Mouse (Mus musculus) limb, embryonic 11.5 days (tissue): ENCODE results near the gene Spaca4. TPM values are rescaled to one million over a fixed set of nuclear protein-coding genes. Genes with fewer than 3 reads are reported as not detected.

Experiments used
- ATAC-seq: fragments of 200-750 bp; cut with Nextera tagmentation; 2 replicates; pipeline ENCODE4 v1.8.0; 2017; ENCODE audit warnings: low read depth; ENCODE audit not compliant: insufficient number of reproducible peaks, low FRiP score, low TSS enrichment
- DNase-seq: peaks from one replicate; pipeline ENCODE4 v3.0.0-alpha.2; 2015; ENCODE audit warnings: low spot score
- H3K27ac ChIP-seq: fragments of 300-500 bp; sonication (generic); replicated peaks from 2 replicates; pipeline ENCODE4 v1.5.1; 2014; ENCODE audit warnings: low read depth, mild to moderate bottlenecking, low read length
- H3K27me3 ChIP-seq: fragments of 300-500 bp; sonication (generic); 2 replicates; pipeline ENCODE4 v1.6.1; 2014; ENCODE audit warnings: mild to moderate bottlenecking, low read length, mixed read lengths; ENCODE audit not compliant: control insufficient read depth, insufficient read depth
- H3K36me3 ChIP-seq: fragments of 300-500 bp; sonication (generic); 2 replicates; pipeline ENCODE4 v1.6.1; 2014; ENCODE audit warnings: mild to moderate bottlenecking, low read length, moderate library complexity, mixed read lengths; ENCODE audit not compliant: control insufficient read depth, insufficient read depth
- H3K4me1 ChIP-seq: fragments of 300-500 bp; sonication (generic); 2 replicates; pipeline ENCODE4 v1.6.1; 2014; ENCODE audit warnings: low read length, mixed read lengths; ENCODE audit not compliant: control insufficient read depth, insufficient read depth
- H3K4me2 ChIP-seq: fragments of 300-500 bp; sonication (generic); 2 replicates; pipeline ENCODE4 v1.6.1; 2014; ENCODE audit warnings: low read depth, mild to moderate bottlenecking, moderate library complexity; ENCODE audit not compliant: severe bottlenecking
- H3K4me3 ChIP-seq: fragments of 300-500 bp; sonication (generic); 2 replicates; pipeline ENCODE4 v1.5.1; 2014; ENCODE audit warnings: low read depth, low read length
- H3K9ac ChIP-seq: fragments of 300-500 bp; sonication (generic); 2 replicates; pipeline ENCODE4 v1.6.1; 2014; ENCODE audit warnings: mild to moderate bottlenecking, low read length
- H3K9me3 ChIP-seq: fragments of 300-500 bp; sonication (generic); 2 replicates; pipeline ENCODE4 v1.6.1; 2016; ENCODE audit warnings: low read length; ENCODE audit not compliant: control insufficient read depth
- WGBS: fragments of 180-500 bp; shearing (Covaris S2); extraction: QIAGEN DNeasy Blood & Tissue Kit; methylation state at CpG from one replicate; pipeline ENCODE4 v1.1.7; 2014; 5-methylcytosine and 5-hydroxymethylcytosine counted together
- polyA plus RNA-seq: library from polyadenylated mRNA; unstranded; fragments of >200 nt; fragmentation: Nextera tagmentation; extraction: Ambion mirVana; gene quantifications from 2 replicates; pipeline ENCODE4 v1.2.1, GENCODE M21; 2014

Gene Spaca4
- polyA plus RNA-seq, 1 experiment from 2014 or later: not detected

DNA sequence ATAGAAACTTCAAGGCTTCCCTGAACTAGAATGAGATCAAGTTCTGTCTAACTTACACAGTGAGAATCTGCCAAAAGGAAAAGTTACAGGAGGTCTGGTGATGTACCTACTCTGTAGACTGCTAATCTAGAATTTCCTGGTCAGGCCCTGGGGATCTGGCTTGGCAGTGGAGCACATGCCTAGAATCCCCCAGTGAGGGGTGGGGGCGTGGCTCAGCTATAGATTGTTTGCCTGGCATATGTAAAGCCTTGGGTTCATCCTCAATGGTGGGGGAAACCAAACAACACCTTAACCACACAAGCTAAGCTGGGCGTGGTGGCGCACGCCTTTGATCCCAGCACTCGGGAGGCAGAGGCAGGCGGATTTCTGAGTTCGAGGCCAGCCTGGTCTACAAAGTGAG, 27.7 kb downstream of the Spaca4 start:
- WGBS: 89% methylated on average over 7 of the region's 7 CpGs
- Histone ChIP-seq H3K9me3 (no peaks in the 10 kb centered on the region), H3K4me3 (no peak overlapping the region), H3K36me3 (no peaks in the 10 kb centered on the region), H3K27ac (no peak overlapping the region), H3K9ac (no peak overlapping the region), H3K4me2 (no peak overlapping the region), H3K27me3 (peaks cover 25% of the 10 kb centered on the region), H3K4me1 (peaks cover 9% of the 10 kb centered on the region; the same call in 1 of the 2 replicates)
- ATAC-seq: no peak
- no peak for DNase-seq

- Histone ChIP-seq H3K4me2 (no peak overlapping the region), H3K9me3 (no peaks in the 10 kb centered on the region), H3K9ac (no peak overlapping the region), H3K36me3 (no peaks in the 10 kb centered on the region), H3K27me3 (peaks cover 19% of the 10 kb centered on the region), H3K27ac (no peak overlapping the region; the same call in 1 of the 2 replicates), H3K4me3 (no peak overlapping the region), H3K4me1 (peaks cover 2% of the 10 kb centered on the region; the same call in 1 of the 2 replicates)
- WGBS: 6% methylated on average over 6 of the region's 6 CpGs
- DNase-seq (peak; percentile 43), ATAC-seq (0 out of 2 replicates have a peak, but pooled peaks have one; percentile 14)
Observed at GRCm38 (mm10) chr7:45695098-45695497, 30.5 kb downstream of the Spaca4 start.

DNA sequence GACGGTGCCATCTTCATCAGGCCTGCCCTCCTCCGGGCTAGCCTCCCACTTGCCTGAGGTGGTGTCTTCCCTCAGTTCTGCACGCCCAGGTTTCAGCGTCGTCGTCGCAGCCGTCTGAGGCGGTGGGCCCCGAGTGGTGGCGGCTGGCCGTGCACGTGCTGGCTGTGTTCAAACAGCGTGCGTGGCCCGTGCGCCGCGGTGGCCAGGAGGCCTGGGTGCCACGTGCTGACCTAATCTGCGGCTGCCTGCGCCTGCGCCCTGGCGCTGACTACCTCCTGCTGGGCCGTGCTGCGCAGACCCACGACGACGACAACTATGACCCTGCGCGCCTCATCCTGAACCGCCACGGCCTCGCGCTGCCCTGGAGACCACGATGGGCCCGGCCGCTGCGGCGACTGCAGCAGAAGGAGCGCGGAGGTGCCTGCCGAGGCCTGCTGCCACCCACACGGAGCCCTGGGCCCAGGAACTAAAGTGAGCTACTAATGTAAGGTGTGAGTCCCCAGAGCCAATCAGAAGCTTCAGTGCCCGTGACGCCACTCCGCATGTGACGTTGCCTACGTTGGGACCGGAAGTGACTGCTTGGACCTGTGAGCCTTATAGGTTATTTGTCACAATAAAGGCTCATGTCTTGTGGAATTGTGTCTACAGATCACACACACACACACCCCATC, 31.6 kb downstream of the Spaca4 start, which contains the start of gene Sec1:
Gene Sec1, minus strand, starts transcription at position 482 of the 671 bp plus-strand sequence.
- Histone ChIP-seq H3K9me3 (no peaks in the 10 kb centered on the region), H3K4me2 (no peak within 1 kb of the TSS), H3K4me1 (no peaks in the 10 kb centered on the region), H3K36me3 (no peaks in the 10 kb centered on the region), H3K4me3 (no peak within 1 kb of the TSS), H3K27ac (no peak within 1 kb of the TSS; the same call in 1 of the 2 replicates), H3K9ac (no peak within 1 kb of the TSS), H3K27me3 (peaks cover 9% of the 10 kb centered on the region)
- WGBS: 88% methylated on average over 50 of the region's 50 CpGs
- ATAC-seq (no peak), DNase-seq (no peak)

DNA sequence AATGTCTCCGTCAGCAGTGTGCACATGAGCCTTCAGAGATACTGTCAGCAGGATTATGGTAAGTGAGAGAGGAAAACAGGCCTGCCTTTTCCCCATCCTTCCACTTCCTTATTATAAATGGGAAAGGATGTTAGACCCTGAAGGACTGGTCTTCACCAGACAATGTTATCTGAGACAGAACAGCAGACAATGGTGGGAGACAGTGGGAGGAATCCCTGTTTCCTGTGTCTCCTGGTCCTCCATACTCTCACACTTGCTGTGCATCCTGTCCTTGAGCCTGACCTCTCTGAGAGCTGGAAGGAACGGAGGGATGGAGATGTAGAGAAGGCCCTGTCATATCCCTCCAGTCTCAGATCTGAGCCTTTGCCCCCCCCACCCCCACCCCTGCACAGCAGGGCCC, 33.2 kb downstream of the Spaca4 start:
- H3K27ac ChIP-seq: no peak overlapping the region
- no peak overlapping the region for H3K4me2 ChIP-seq
- no peaks in the 10 kb centered on the region for H3K4me1 ChIP-seq
- WGBS: 77% methylated on average over 2 of the region's 2 CpGs
- no peak for DNase-seq
- no peak overlapping the region for H3K9ac ChIP-seq
- H3K4me3 ChIP-seq: no peak overlapping the region
- no peaks in the 10 kb centered on the region for H3K36me3 ChIP-seq
- H3K9me3 ChIP-seq: no peaks in the 10 kb centered on the region
- ATAC-seq: no peak
- no peaks in the 10 kb centered on the region for H3K27me3 ChIP-seq

DNA sequence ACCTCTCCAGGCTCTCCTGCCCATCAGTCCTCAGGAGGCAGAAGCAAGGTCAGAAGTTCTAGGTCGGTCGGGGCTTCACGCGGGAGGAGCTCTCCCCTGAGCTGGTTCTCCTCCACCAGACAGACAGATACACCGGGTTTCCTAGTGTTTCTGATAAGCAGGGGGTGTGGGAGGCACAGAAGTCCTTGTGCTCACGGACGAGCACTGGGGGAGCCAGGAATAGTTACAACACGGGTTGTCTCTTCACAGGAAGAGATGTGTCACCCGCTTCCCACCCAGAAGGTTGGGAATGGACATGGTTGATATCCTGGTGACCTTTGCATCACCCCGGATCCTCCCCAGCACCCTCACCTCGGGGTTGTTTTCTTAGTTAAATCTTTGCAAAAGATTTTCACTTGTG, 35.8 kb downstream of the Spaca4 start:
- 78% methylated on average over 11 of the region's 11 CpGs for WGBS
- Histone ChIP-seq H3K4me1 (peaks cover 5% of the 10 kb centered on the region), H3K27me3 (no peaks in the 10 kb centered on the region), H3K4me2 (no peak overlapping the region), H3K9ac (no peak overlapping the region), H3K4me3 (no peak overlapping the region), H3K27ac (no peak overlapping the region), H3K9me3 (no peaks in the 10 kb centered on the region), H3K36me3 (no peaks in the 10 kb centered on the region)
- no peak for ATAC-seq
- DNase-seq: no peak

- Histone ChIP-seq H3K27ac (no peak overlapping the region), H3K9me3 (no peaks in the 10 kb centered on the region), H3K4me1 (peaks cover 5% of the 10 kb centered on the region), H3K27me3 (no peaks in the 10 kb centered on the region), H3K9ac (no peak overlapping the region), H3K36me3 (no peaks in the 10 kb centered on the region), H3K4me2 (no peak overlapping the region), H3K4me3 (no peak overlapping the region)
- ATAC-seq (no peak), DNase-seq (no peak)
- 56% methylated on average over 6 of the region's 6 CpGs for WGBS
Observed at GRCm38 (mm10) chr7:45689099-45689498, 36.5 kb downstream of the Spaca4 start.

DNA sequence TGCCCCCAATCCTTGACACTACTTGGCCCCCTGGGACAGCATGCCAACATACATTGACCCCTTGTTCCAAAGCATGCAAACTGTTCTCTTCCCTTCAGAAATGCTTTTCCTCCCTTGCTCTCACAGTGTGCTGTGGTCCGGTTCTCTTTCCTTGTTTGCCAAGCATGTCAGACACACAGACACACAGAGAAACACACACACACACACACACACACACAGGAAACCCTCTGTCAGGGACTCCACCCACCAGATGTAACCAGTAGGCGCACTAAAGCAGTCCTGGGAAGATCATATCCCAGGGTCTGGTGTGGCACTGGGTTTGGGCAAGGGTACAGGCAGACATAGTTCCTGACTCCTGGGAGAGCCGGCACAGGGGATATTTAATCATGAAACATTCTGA, 38.8 kb downstream of the Spaca4 start:
- no peak overlapping the region for H3K4me3 ChIP-seq
- H3K9ac ChIP-seq: no peak overlapping the region
- no peaks in the 10 kb centered on the region for H3K9me3 ChIP-seq
- H3K4me1 ChIP-seq: peaks cover 5% of the 10 kb centered on the region
- no peak for DNase-seq
- H3K27me3 ChIP-seq: no peaks in the 10 kb centered on the region
- no peak overlapping the region for H3K4me2 ChIP-seq
- H3K36me3 ChIP-seq: no peaks in the 10 kb centered on the region
- WGBS: 85% methylated on average over 3 of the region's 3 CpGs
- no peak overlapping the region for H3K27ac ChIP-seq
- no peak for ATAC-seq

GRCm38 (mm10) chr7:45685811-45686210, 39.8 kb downstream of the Spaca4 start:
- DNase-seq (no peak), ATAC-seq (no peak)
- no peak overlapping the region for H3K4me3 ChIP-seq
- H3K27ac ChIP-seq: no peak overlapping the region
- 0 out of 2 replicates have a peak overlapping the region, but pooled peaks have one; percentile 27 for H3K9ac ChIP-seq
- 33% methylated on average over 10 of the region's 10 CpGs for WGBS
- H3K27me3 ChIP-seq: no peaks in the 10 kb centered on the region
- no peaks in the 10 kb centered on the region for H3K9me3 ChIP-seq
- peaks cover 5% of the 10 kb centered on the region for H3K4me1 ChIP-seq
- no peaks in the 10 kb centered on the region for H3K36me3 ChIP-seq
- H3K4me2 ChIP-seq: 0 out of 2 replicates have a peak overlapping the region, but pooled peaks have one; percentile 17
